In genomic region chr8:111741556-111741955, GRCm38 (mm10) we compare ENCODE assay signal across 8 mouse cellular contexts. TPM values are rescaled to one million over a fixed set of nuclear protein-coding genes. Genes with fewer than 3 reads are reported as not detected.
DNase-seq lines count a peak whose midpoint lies in the region; ATAC-seq lines count a peak whose summit lies in the region.

No protein-coding gene starts in this region.

- DNase-seq in frontal cortex, postnatal 25 days (ENCODE audit: low spot score in 2 of 2), result no peak
- peak; percentile 78 for DNase-seq in brain, adult 2 months (ENCODE audit: low read depth, low spot score)
- no peak for DNase-seq in spleen, postnatal 14 days (ENCODE audit: low spot score in 2 of 2)
- no peak for DNase-seq in thymus, postnatal 14 days

- peak overlapping the region; percentile 91 for H3K27ac ChIP-seq in hindbrain, embryonic 13.5 days
- peak overlapping the region; percentile 60; the same call in 1 of the 2 replicates for H3K27ac ChIP-seq in liver, embryonic 16.5 days (ENCODE audit: low read length)

- no peaks in the 10 kb centered on the region for H3K36me3 ChIP-seq in hindbrain, embryonic 13.5 days
- no peaks in the 10 kb centered on the region for H3K36me3 ChIP-seq in liver, embryonic 16.5 days (ENCODE audit: control insufficient read depth, insufficient read depth)

- H3K4me1 ChIP-seq in hindbrain, embryonic 13.5 days (replicated peaks), result peaks cover 89% of the 10 kb centered on the region
- H3K4me1 ChIP-seq in liver, embryonic 16.5 days (ENCODE audit: control insufficient read depth, low read depth, low read length), result peaks cover 13% of the 10 kb centered on the region

- H3K9me3 ChIP-seq in hindbrain, embryonic 13.5 days, result no peaks in the 10 kb centered on the region
- no peaks in the 10 kb centered on the region for H3K9me3 ChIP-seq in liver, embryonic 16.5 days (replicated peaks; ENCODE audit: control insufficient read depth, low read length)

- 71% methylated on average over 6 of the region's 6 CpGs for WGBS in hindbrain, embryonic 13.5 days
- WGBS in liver, embryonic 16.5 days (ENCODE audit: insufficient replicate concordance), result 28% methylated on average over 6 of the region's 6 CpGs

- H3K4me2 ChIP-seq in hindbrain, embryonic 13.5 days, result peak overlapping the region; percentile 88
- no peak overlapping the region for H3K4me2 ChIP-seq in liver, embryonic 16.5 days (ENCODE audit: low read depth, low read length)

- no peaks in the 10 kb centered on the region for H3K27me3 ChIP-seq in hindbrain, embryonic 13.5 days
- peaks cover 55% of the 10 kb centered on the region for H3K27me3 ChIP-seq in liver, embryonic 16.5 days (ENCODE audit: control insufficient read depth, insufficient read depth, low read depth, low read length)

- peak; percentile 35 for ATAC-seq in frontal cortex, adult (ENCODE audit: low TSS enrichment)
- no peak for ATAC-seq in hindbrain, embryonic 13.5 days (ENCODE audit: low FRiP score)
- no peak for ATAC-seq in liver, embryonic 16.5 days (ENCODE audit: low read depth)
- no peak for ATAC-seq in megakaryocyte progenitor cell, adult 5-6 weeks (replicated peaks; ENCODE audit: poor library complexity)

- H3K9ac ChIP-seq in hindbrain, embryonic 13.5 days, result peak overlapping the region; percentile 98
- no peak overlapping the region for H3K9ac ChIP-seq in liver, embryonic 16.5 days (ENCODE audit: low read depth, low read length)

- H3K4me3 ChIP-seq in hindbrain, embryonic 13.5 days, result peak overlapping the region; percentile 94
- no peak overlapping the region; the same call in 1 of the 2 replicates for H3K4me3 ChIP-seq in liver, embryonic 16.5 days (ENCODE audit: low read depth, low read length)

RNA-seq across cellular contexts. Expression of gene Bcar1, which starts 2.1 kb away (rescaled TPM):
- polyA plus RNA-seq in hindbrain, embryonic 13.5 days (2015; fragmentation: Nextera tagmentation; extraction: Ambion mirVana), result 55.4 and 55.6 TPM in 2 replicates
- polyA plus RNA-seq in liver, embryonic 16.5 days (2015; fragmentation: Nextera tagmentation; extraction: Ambion mirVana), result 9.5 and 13.1 TPM in 2 replicates
- 0.15 TPM in 1 of 2 replicates, not detected in the other for total RNA-seq in megakaryocyte progenitor cell, adult 5-6 weeks (2015)
- not detected in 2 replicates for total RNA-seq in megakaryocyte progenitor cell, adult 5-6 weeks (2017)

RNA-seq across cellular contexts. Expression of gene Ctrb1, which starts 50.7 kb away (rescaled TPM):
- 3.1 TPM in 1 of 2 replicates, not detected in the other for polyA plus RNA-seq in hindbrain, embryonic 13.5 days (2015; fragmentation: Nextera tagmentation; extraction: Ambion mirVana)
- polyA plus RNA-seq in liver, embryonic 16.5 days (2015; fragmentation: Nextera tagmentation; extraction: Ambion mirVana), result 7.7 and 58.8 TPM in 2 replicates
- not detected in 2 replicates for total RNA-seq in megakaryocyte progenitor cell, adult 5-6 weeks (2015)
- total RNA-seq in megakaryocyte progenitor cell, adult 5-6 weeks (2017), result not detected in 2 replicates
